Comparison of ENCODE assay signal across 21 mouse cellular contexts in the genomic region with DNA sequence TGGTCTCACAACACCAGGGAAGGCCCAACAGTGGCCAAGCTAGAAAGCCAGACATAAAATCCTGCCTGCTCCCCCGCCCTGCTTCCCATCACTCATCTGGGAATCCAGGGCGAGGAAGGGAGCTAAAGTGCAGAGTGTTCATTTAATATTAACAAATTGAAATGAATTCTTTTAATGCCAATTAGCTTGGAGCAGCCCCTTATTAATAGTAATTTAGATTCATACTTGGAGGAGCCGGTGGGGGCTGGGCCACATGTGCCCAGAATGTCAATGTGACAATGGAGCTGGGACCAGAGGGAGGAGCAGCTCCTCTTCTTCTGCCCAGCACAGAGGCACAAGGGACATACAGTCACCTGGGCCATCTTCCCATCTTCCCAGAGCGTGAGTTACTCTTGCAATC.
DNase-seq lines count a peak whose midpoint lies in the region; ATAC-seq and TF ChIP-seq lines count a peak whose summit lies in the region.
"Had no signal": no experiment of that assay in that cellular context is flagged by ENCODE, and none has a peak within 500 bp of the region (broad histone marks: within the 10 kb centered on the region; RNA-seq: fewer than 3 reads in every experiment).

No protein-coding gene starts in this region.

- TF ChIP-seq CTCF in gastrocnemius, adult 2 months (IDR thresholded peaks at IDR 0.05) = no peak
- TF ChIP-seq CTCF in stomach, postnatal 0 days (IDR thresholded peaks at IDR 0.05; ENCODE audit: low read depth) = no peak
- no peak for TF ChIP-seq CTCF in lung, postnatal 0 days (IDR thresholded peaks at IDR 0.05)

- no peak overlapping the region for H3K4me3 ChIP-seq in gastrocnemius, adult 2 months
- no peak overlapping the region for H3K4me3 ChIP-seq in midbrain, embryonic 15.5 days
- no peak overlapping the region for H3K4me3 ChIP-seq in midbrain, embryonic 11.5 days (ENCODE audit: low read depth, low read length)
- H3K4me3 ChIP-seq in neural tube, embryonic 12.5 days = peak overlapping the region; percentile 29
- H3K4me3 ChIP-seq in stomach, postnatal 0 days (ENCODE audit: low read depth, low read length) = no peak overlapping the region
- H3K4me3 ChIP-seq in lung, postnatal 0 days (ENCODE audit: low read depth, low read length) = no peak overlapping the region
- H3K4me3 ChIP-seq: heart, embryonic 10.5 days; limb, embryonic 13.5 days; lung, embryonic 15.5 days; midbrain, embryonic 12.5 days had no signal

- WGBS in midbrain, embryonic 15.5 days = 34% methylated on average over 4 of the region's 4 CpGs
- 49% methylated on average over 4 of the region's 4 CpGs for WGBS in midbrain, embryonic 11.5 days
- 35% methylated on average over 4 of the region's 4 CpGs for WGBS in neural tube, embryonic 12.5 days
- WGBS in stomach, postnatal 0 days = 67% methylated on average over 4 of the region's 4 CpGs
- WGBS in lung, postnatal 0 days = 76% methylated on average over 4 of the region's 4 CpGs

- intact Hi-C loops in gastrocnemius, adult 2 months (cut with DNase I) = no loop called here

- peaks cover 13% of the 10 kb centered on the region for H3K4me1 ChIP-seq in midbrain, embryonic 15.5 days
- H3K4me1 ChIP-seq in midbrain, embryonic 11.5 days (ENCODE audit: control insufficient read depth, insufficient read depth, low read length) = peaks cover 9% of the 10 kb centered on the region; the same call in 1 of the 2 replicates
- peaks cover 69% of the 10 kb centered on the region for H3K4me1 ChIP-seq in neural tube, embryonic 12.5 days
- no peaks in the 10 kb centered on the region; the same call in 1 of the 2 replicates for H3K4me1 ChIP-seq in stomach, postnatal 0 days (replicated peaks; ENCODE audit: control insufficient read depth, insufficient read depth)
- H3K4me1 ChIP-seq in lung, postnatal 0 days (ENCODE audit: insufficient read depth, low read depth, low read length) = no peaks in the 10 kb centered on the region

- H3K36me3 ChIP-seq in midbrain, embryonic 15.5 days (replicated peaks) = no peaks in the 10 kb centered on the region
- no peaks in the 10 kb centered on the region; the same call in 1 of the 2 replicates for H3K36me3 ChIP-seq in midbrain, embryonic 11.5 days (ENCODE audit: control insufficient read depth, insufficient read depth, low read length)
- peaks cover 23% of the 10 kb centered on the region for H3K36me3 ChIP-seq in neural tube, embryonic 12.5 days
- H3K36me3 ChIP-seq in stomach, postnatal 0 days (ENCODE audit: control insufficient read depth, insufficient read depth, low read length) = no peaks in the 10 kb centered on the region
- no peaks in the 10 kb centered on the region for H3K36me3 ChIP-seq in lung, postnatal 0 days (ENCODE audit: insufficient read depth, low read length)
- H3K36me3 ChIP-seq: heart, embryonic 10.5 days; limb, embryonic 13.5 days; lung, embryonic 15.5 days; midbrain, embryonic 12.5 days had no signal

- no peak overlapping the region for H3K9ac ChIP-seq in midbrain, embryonic 15.5 days
- no peak overlapping the region for H3K9ac ChIP-seq in midbrain, embryonic 11.5 days (ENCODE audit: low read length)
- peak overlapping the region; percentile 52 for H3K9ac ChIP-seq in neural tube, embryonic 12.5 days
- H3K9ac ChIP-seq in stomach, postnatal 0 days (ENCODE audit: low read length) = 0 out of 2 replicates have a peak overlapping the region, but pooled peaks have one; percentile 5
- H3K9ac ChIP-seq in lung, postnatal 0 days (replicated peaks; ENCODE audit: low read depth) = no peak overlapping the region
- H3K9ac ChIP-seq: limb, embryonic 13.5 days; liver, embryonic 14.5 days; lung, embryonic 15.5 days; midbrain, embryonic 12.5 days had no signal

- H3K9me3 ChIP-seq in midbrain, embryonic 15.5 days = no peaks in the 10 kb centered on the region
- no peaks in the 10 kb centered on the region for H3K9me3 ChIP-seq in midbrain, embryonic 11.5 days (ENCODE audit: control insufficient read depth, low read length)
- H3K9me3 ChIP-seq in neural tube, embryonic 12.5 days = no peaks in the 10 kb centered on the region
- no peaks in the 10 kb centered on the region for H3K9me3 ChIP-seq in stomach, postnatal 0 days (ENCODE audit: control insufficient read depth, low read length)
- H3K9me3 ChIP-seq in lung, postnatal 0 days (ENCODE audit: low read length) = no peaks in the 10 kb centered on the region
- H3K9me3 ChIP-seq: heart, embryonic 10.5 days; limb, embryonic 13.5 days; lung, embryonic 15.5 days; midbrain, embryonic 12.5 days had no signal

- peak; percentile 48; the same call in 1 of the 2 replicates for ATAC-seq in midbrain, embryonic 15.5 days (replicated peaks)
- ATAC-seq in midbrain, embryonic 11.5 days (ENCODE audit: low FRiP score) = no peak
- no peak for ATAC-seq in neural tube, embryonic 12.5 days (ENCODE audit: low FRiP score, low read depth)
- ATAC-seq in stomach, postnatal 0 days (ENCODE audit: low FRiP score, low TSS enrichment) = no peak
- ATAC-seq in lung, postnatal 0 days = no peak
- ATAC-seq: forebrain, embryonic 16.5 days had no signal

- no peak overlapping the region for H3K4me2 ChIP-seq in midbrain, embryonic 15.5 days
- no peak overlapping the region for H3K4me2 ChIP-seq in midbrain, embryonic 11.5 days
- H3K4me2 ChIP-seq in neural tube, embryonic 12.5 days (replicated peaks) = peak overlapping the region; percentile 79
- peak overlapping the region; percentile 11; the same call in 1 of the 2 replicates for H3K4me2 ChIP-seq in stomach, postnatal 0 days (replicated peaks; ENCODE audit: low read depth)
- no peak overlapping the region for H3K4me2 ChIP-seq in lung, postnatal 0 days (replicated peaks; ENCODE audit: low read depth, low read length)
- H3K4me2 ChIP-seq: limb, embryonic 13.5 days; lung, embryonic 15.5 days; midbrain, embryonic 12.5 days had no signal

- H3K27ac ChIP-seq in gastrocnemius, adult 2 months = 0 out of 2 replicates have a peak overlapping the region, but pooled peaks have one; percentile 43
- no peak overlapping the region for H3K27ac ChIP-seq in midbrain, embryonic 15.5 days
- H3K27ac ChIP-seq in midbrain, embryonic 11.5 days (ENCODE audit: low read depth, low read length) = no peak overlapping the region
- peak overlapping the region; percentile 54 for H3K27ac ChIP-seq in neural tube, embryonic 12.5 days
- no peak overlapping the region for H3K27ac ChIP-seq in stomach, postnatal 0 days (replicated peaks)
- no peak overlapping the region for H3K27ac ChIP-seq in lung, postnatal 0 days (ENCODE audit: low read length)
- H3K27ac ChIP-seq: heart, embryonic 10.5 days; limb, embryonic 13.5 days; liver, embryonic 14.5 days; lung, embryonic 15.5 days; macrophage; midbrain, embryonic 12.5 days had no signal

- TF ChIP-seq EP300 in stomach, postnatal 0 days (optimal IDR thresholded peaks at IDR 0.05) = no peak
- TF ChIP-seq EP300 in lung, postnatal 0 days (IDR thresholded peaks at IDR 0.05) = no peak

- no peak for DNase-seq in gastrocnemius, adult 2 months
- no peak for DNase-seq in gastrocnemius, postnatal 25 days
- DNase-seq in midbrain, embryonic 11.5 days (ENCODE audit: low spot score, missing footprints) = no peak
- no peak for DNase-seq in stomach, postnatal 0 days (ENCODE audit: low spot score)
- DNase-seq in spleen, adult 18-20 months = no peak
- no peak for DNase-seq in lung, postnatal 0 days (ENCODE audit: low spot score)
- DNase-seq: adrenal gland, postnatal 10 days; cerebellum, postnatal 25 days; embryo, embryonic 11 days; kidney, adult 2 months; right cerebral cortex, postnatal 25 days; thymus, postnatal 36 days had no signal

- peaks cover 72% of the 10 kb centered on the region for H3K27me3 ChIP-seq in midbrain, embryonic 15.5 days (replicated peaks)
- H3K27me3 ChIP-seq in midbrain, embryonic 11.5 days (ENCODE audit: control insufficient read depth, insufficient read depth, low read length) = peaks cover 38% of the 10 kb centered on the region
- no peaks in the 10 kb centered on the region for H3K27me3 ChIP-seq in neural tube, embryonic 12.5 days (replicated peaks)
- no peaks in the 10 kb centered on the region for H3K27me3 ChIP-seq in stomach, postnatal 0 days (ENCODE audit: control insufficient read depth, insufficient read depth, low read length)
- peaks cover 18% of the 10 kb centered on the region; the same call in 1 of the 2 replicates for H3K27me3 ChIP-seq in lung, postnatal 0 days (replicated peaks; ENCODE audit: insufficient read depth, low read length)

Comparison
In these comparisons a context has a peak if more than half of its experiments do, and no peak if none do; other contexts are left out.
1. H3K27ac ChIP-seq: peak in gastrocnemius, adult 2 months (single experiment) and neural tube, embryonic 12.5 days (single experiment); none in midbrain, embryonic 15.5 days (single experiment), midbrain, embryonic 11.5 days (single experiment), stomach, postnatal 0 days (single experiment) and lung, postnatal 0 days (single experiment).
2. H3K4me2 ChIP-seq: peak in neural tube, embryonic 12.5 days (single experiment) and stomach, postnatal 0 days (single experiment); none in midbrain, embryonic 15.5 days (single experiment), midbrain, embryonic 11.5 days (single experiment) and lung, postnatal 0 days (single experiment).
3. H3K9ac ChIP-seq: peak in neural tube, embryonic 12.5 days (single experiment) and stomach, postnatal 0 days (single experiment); none in midbrain, embryonic 15.5 days (single experiment), midbrain, embryonic 11.5 days (single experiment) and lung, postnatal 0 days (single experiment).